11 mouse cellular contexts compared by ENCODE assay signal in the genomic region with DNA sequence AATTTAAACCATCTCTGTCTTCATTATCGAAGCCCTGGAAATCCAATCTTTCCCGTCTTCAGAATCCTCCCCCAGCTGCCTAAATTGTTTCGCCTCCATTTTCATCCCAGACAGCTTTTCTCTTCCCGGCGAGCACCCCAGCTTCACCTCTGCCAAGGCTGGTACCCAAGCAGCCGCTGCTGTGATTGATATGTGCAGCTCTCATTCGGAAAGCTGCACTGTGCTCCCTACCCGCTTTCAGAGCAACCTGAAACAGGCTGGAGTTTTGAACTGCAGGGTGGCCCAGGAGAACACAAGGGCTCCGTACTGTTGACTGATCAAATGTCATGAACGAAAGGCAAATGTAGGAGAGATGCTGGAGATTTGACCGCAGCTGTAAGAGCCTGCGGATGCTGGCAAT.
DNase-seq lines count a peak whose midpoint lies in the region; ATAC-seq lines count a peak whose summit lies in the region.
"Had no signal": no experiment of that assay in that cellular context is flagged by ENCODE, and none has a peak within 500 bp of the region (broad histone marks: within the 10 kb centered on the region; RNA-seq: fewer than 3 reads in every experiment).

No protein-coding gene starts in this region.

- H3K9me3 ChIP-seq in neural tube, embryonic 13.5 days: no peaks in the 10 kb centered on the region

- peak; percentile 42 for ATAC-seq in frontal cortex, adult (ENCODE audit: low TSS enrichment)
- peak; percentile 43; the same call in 1 of the 2 replicates for ATAC-seq in neural tube, embryonic 13.5 days (ENCODE audit: low read depth)

- H3K36me3 ChIP-seq in neural tube, embryonic 13.5 days: no peaks in the 10 kb centered on the region
- H3K36me3 ChIP-seq: G1E had no signal

- no peaks in the 10 kb centered on the region for H3K27me3 ChIP-seq in neural tube, embryonic 13.5 days

- H3K9ac ChIP-seq in neural tube, embryonic 13.5 days: peak overlapping the region; percentile 56

- peaks cover 13% of the 10 kb centered on the region for H3K4me1 ChIP-seq in neural tube, embryonic 13.5 days (replicated peaks)

- peak overlapping the region; percentile 22 for H3K4me3 ChIP-seq in neural tube, embryonic 13.5 days

- H3K27ac ChIP-seq in neural tube, embryonic 13.5 days (replicated peaks): peak overlapping the region; percentile 67; the same call in 1 of the 2 replicates

- DNase-seq in left cerebral cortex, adult 18-20 months (ENCODE audit: low spot score in 2 of 2): peak; percentile 16 to 44
- DNase-seq in left cerebral cortex, adult 11 months (ENCODE audit: low spot score): no peak
- peak; percentile 37 to 41 for DNase-seq in layer of hippocampus, postnatal 10 days (ENCODE audit: low spot score in 2 of 2)
- no peak for DNase-seq in spleen, adult 12 weeks (ENCODE audit: low spot score)
- no peak for DNase-seq in adipocyte (ENCODE audit: low spot score)
- DNase-seq: adrenal gland, adult 8-10 months; cerebellum, adult 11-12 months; lung, postnatal 10 days had no signal

- WGBS in neural tube, embryonic 13.5 days: 33% methylated on average over 12 of the region's 12 CpGs

- peak overlapping the region; percentile 45 for H3K4me2 ChIP-seq in neural tube, embryonic 13.5 days

Comparison
In these comparisons a context has a peak if more than half of its experiments do, and no peak if none do; other contexts are left out.
1. DNase-seq: peak in left cerebral cortex, adult 18-20 months (2 of 2) and layer of hippocampus, postnatal 10 days (2 of 2); none in left cerebral cortex, adult 11 months (single experiment), spleen, adult 12 weeks (single experiment) and adipocyte (single experiment).